Mouse (Mus musculus): Measurements from ENCODE around the gene Slc22a4. TPM values are rescaled to one million over a fixed set of nuclear protein-coding genes. Genes with fewer than 3 reads are reported as not detected.

The Slc22a4 gene
- polyA plus RNA-seq, 1 experiment from 2014 or later, result 2.1 TPM

- Histone ChIP-seq H3K9ac (ENCODE audit: low read length) (no peak overlapping the region), H3K4me1 (replicated peaks; ENCODE audit: control insufficient read depth, insufficient read depth) (no peaks in the 10 kb centered on the region), H3K27ac (replicated peaks) (no peak overlapping the region), H3K4me3 (ENCODE audit: low read depth, low read length) (no peak overlapping the region), H3K4me2 (replicated peaks; ENCODE audit: low read depth) (no peak overlapping the region), H3K27me3 (ENCODE audit: control insufficient read depth, insufficient read depth, low read length) (no peaks in the 10 kb centered on the region), H3K36me3 (ENCODE audit: control insufficient read depth, insufficient read depth, low read length) (no peaks in the 10 kb centered on the region), H3K9me3 (ENCODE audit: control insufficient read depth, low read length) (no peaks in the 10 kb centered on the region)
- ATAC-seq (ENCODE audit: low FRiP score, low TSS enrichment) (no peak), DNase-seq (ENCODE audit: low spot score) (no peak)
- 66% methylated on average over 4 of the region's 4 CpGs for WGBS
- TF ChIP-seq CTCF (IDR thresholded peaks at IDR 0.05; ENCODE audit: low read depth) (no peak), EP300 (optimal IDR thresholded peaks at IDR 0.05) (no peak)
Measured at GRCm38 (mm10) chr11:54017596-54017995, 10.3 kb downstream of the Slc22a4 start.

- ATAC-seq (ENCODE audit: low FRiP score, low TSS enrichment) (no peak), DNase-seq (ENCODE audit: low spot score) (no peak)
- Histone ChIP-seq H3K9me3 (ENCODE audit: control insufficient read depth, low read length) (no peaks in the 10 kb centered on the region), H3K4me2 (replicated peaks; ENCODE audit: low read depth) (no peak overlapping the region), H3K9ac (ENCODE audit: low read length) (no peak overlapping the region), H3K27ac (replicated peaks) (no peak overlapping the region), H3K4me1 (replicated peaks; ENCODE audit: control insufficient read depth, insufficient read depth) (no peaks in the 10 kb centered on the region), H3K27me3 (ENCODE audit: control insufficient read depth, insufficient read depth, low read length) (no peaks in the 10 kb centered on the region), H3K4me3 (ENCODE audit: low read depth, low read length) (no peak overlapping the region), H3K36me3 (ENCODE audit: control insufficient read depth, insufficient read depth, low read length) (no peaks in the 10 kb centered on the region)
- WGBS, result 74% methylated on average over 8 of the region's 8 CpGs
- TF ChIP-seq CTCF (IDR thresholded peaks at IDR 0.05; ENCODE audit: low read depth), result no peak
- no peak for TF ChIP-seq EP300 (optimal IDR thresholded peaks at IDR 0.05)
Measured at GRCm38 (mm10) chr11:54016051-54016450, 11.8 kb downstream of the Slc22a4 start.

DNA sequence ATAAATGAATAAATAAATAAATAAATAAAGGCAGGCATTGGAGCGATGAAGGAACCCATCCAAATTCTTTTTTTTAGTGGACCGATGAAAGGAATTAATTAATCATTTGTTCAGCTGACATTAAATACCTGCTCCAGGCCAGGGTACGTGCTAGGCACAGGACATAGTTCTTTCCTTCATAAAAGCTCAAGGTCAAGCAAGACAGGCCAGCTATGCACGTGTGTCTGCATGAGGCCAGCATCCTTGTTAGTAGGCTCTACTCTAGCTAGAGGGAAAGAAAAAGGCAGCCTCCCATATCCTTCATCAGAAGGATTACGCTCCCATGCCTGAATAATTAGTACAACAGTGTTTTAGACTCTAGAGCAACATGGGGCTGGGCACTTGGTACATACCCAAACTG lies 14.9 kb downstream of the Slc22a4 start:
- no peaks in the 10 kb centered on the region for H3K9me3 ChIP-seq (ENCODE audit: control insufficient read depth, low read length)

DNA sequence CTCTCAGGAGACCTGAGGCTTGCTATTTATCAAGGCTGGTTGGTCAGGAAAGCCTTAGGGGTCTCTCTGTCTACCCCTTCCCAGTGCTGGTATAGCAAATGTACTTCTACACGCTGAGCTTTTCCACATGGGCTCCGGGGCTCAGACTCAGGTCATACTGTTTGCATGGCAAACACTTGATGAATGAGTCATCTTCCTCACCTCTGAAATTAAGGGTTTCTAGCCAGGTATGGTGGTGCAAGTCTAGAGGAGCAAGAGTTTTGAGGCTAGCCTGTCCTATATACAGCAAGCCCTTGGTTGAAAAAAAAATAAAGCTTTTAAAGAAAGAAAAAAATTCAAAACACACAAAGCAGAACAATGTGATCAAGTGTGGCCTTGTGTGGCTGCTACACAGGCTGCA lies 16.6 kb downstream of the Slc22a4 start:
- no peaks in the 10 kb centered on the region for H3K9me3 ChIP-seq (ENCODE audit: control insufficient read depth, low read length)
- WGBS, result 65% methylated on average over 2 of the region's 2 CpGs
- no peaks in the 10 kb centered on the region for H3K27me3 ChIP-seq (ENCODE audit: control insufficient read depth, insufficient read depth, low read length)
- H3K27ac ChIP-seq (replicated peaks), result no peak overlapping the region
- ATAC-seq (ENCODE audit: low FRiP score, low TSS enrichment) (peak; percentile 67; the same call in 1 of the 2 replicates), DNase-seq (ENCODE audit: low spot score) (no peak)
- no peak for TF ChIP-seq EP300 (optimal IDR thresholded peaks at IDR 0.05)
- no peak overlapping the region for H3K4me2 ChIP-seq (replicated peaks; ENCODE audit: low read depth)
- no peak overlapping the region for H3K4me3 ChIP-seq (ENCODE audit: low read depth, low read length)
- no peak overlapping the region for H3K9ac ChIP-seq (ENCODE audit: low read length)
- no peaks in the 10 kb centered on the region for H3K36me3 ChIP-seq (ENCODE audit: control insufficient read depth, insufficient read depth, low read length)
- H3K4me1 ChIP-seq (replicated peaks; ENCODE audit: control insufficient read depth, insufficient read depth), result no peaks in the 10 kb centered on the region

More for the DNA sequence above, 14.9 kb downstream of the Slc22a4 start:
- Histone ChIP-seq H3K4me3 (ENCODE audit: low read depth, low read length) (no peak overlapping the region), H3K36me3 (ENCODE audit: control insufficient read depth, insufficient read depth, low read length) (no peaks in the 10 kb centered on the region), H3K27me3 (ENCODE audit: control insufficient read depth, insufficient read depth, low read length) (no peaks in the 10 kb centered on the region), H3K4me1 (replicated peaks; ENCODE audit: control insufficient read depth, insufficient read depth) (no peaks in the 10 kb centered on the region), H3K9ac (ENCODE audit: low read length) (no peak overlapping the region), H3K4me2 (replicated peaks; ENCODE audit: low read depth) (no peak overlapping the region), H3K27ac (replicated peaks) (no peak overlapping the region)
- TF ChIP-seq CTCF (IDR thresholded peaks at IDR 0.05; ENCODE audit: low read depth), result no peak
- no peak for TF ChIP-seq EP300 (optimal IDR thresholded peaks at IDR 0.05)
- DNase-seq (ENCODE audit: low spot score) (no peak), ATAC-seq (ENCODE audit: low FRiP score, low TSS enrichment) (no peak)
- 85% methylated on average over 5 of the region's 5 CpGs for WGBS

DNA sequence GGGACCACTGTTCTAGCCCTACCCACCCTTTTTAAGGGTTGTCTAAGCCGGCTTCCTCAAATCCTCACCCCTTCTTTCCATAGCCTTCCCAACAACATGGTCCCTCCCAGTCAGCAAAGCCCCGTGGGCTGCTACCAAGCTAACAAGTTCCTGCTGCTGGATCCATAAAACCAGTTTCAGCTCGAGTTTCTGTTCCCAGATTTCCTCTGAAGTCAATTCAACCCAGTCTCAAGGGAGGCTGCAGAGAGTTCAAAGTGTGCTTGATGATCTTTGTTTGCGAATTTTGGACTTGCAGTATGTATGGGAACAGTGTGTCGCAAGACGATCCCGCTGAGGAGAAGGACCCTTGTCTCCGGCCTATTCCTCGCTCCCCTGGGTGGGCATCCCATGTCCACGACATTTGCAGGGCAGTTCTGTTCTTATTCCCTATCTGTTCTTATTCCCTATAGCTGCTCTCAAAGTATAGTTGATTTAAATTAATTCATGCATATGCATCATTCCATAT lies 19.4 kb downstream of the Slc22a4 start:
- 70% methylated on average over 10 of the region's 10 CpGs for WGBS
- ATAC-seq (ENCODE audit: low FRiP score, low TSS enrichment) (no peak), DNase-seq (ENCODE audit: low spot score) (no peak)
- H3K9me3 ChIP-seq (ENCODE audit: control insufficient read depth, low read length), result no peaks in the 10 kb centered on the region
- H3K9ac ChIP-seq (ENCODE audit: low read length), result no peak overlapping the region
- H3K27me3 ChIP-seq (ENCODE audit: control insufficient read depth, insufficient read depth, low read length), result no peaks in the 10 kb centered on the region
- H3K36me3 ChIP-seq (ENCODE audit: control insufficient read depth, insufficient read depth, low read length), result no peaks in the 10 kb centered on the region
- H3K4me2 ChIP-seq (replicated peaks; ENCODE audit: low read depth), result no peak overlapping the region
- TF ChIP-seq CTCF (IDR thresholded peaks at IDR 0.05; ENCODE audit: low read depth) (no peak), EP300 (optimal IDR thresholded peaks at IDR 0.05) (no peak)
- H3K27ac ChIP-seq (replicated peaks), result no peak overlapping the region
- no peak overlapping the region for H3K4me3 ChIP-seq (ENCODE audit: low read depth, low read length)
- H3K4me1 ChIP-seq (replicated peaks; ENCODE audit: control insufficient read depth, insufficient read depth), result no peaks in the 10 kb centered on the region

DNA sequence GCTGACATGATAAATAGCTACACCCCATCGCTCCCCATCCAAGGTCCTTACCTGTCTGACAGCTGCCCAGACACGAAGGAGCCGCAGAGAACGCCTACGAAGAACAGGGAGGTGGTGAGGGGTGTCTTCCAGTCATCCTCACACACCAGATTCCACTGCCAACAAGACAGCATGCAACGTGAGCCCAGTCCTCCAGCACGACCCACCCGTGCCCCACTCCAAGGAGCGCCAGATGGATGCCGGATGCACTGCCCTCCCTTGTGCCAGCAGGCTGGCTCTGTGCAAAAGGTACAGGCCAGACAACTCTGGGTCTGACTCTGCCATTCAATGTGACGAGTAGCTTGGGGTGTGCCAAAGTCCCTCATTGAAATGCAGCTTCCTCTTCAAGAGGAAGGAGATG lies 20.2 kb downstream of the Slc22a4 start:
- ATAC-seq (ENCODE audit: low FRiP score, low TSS enrichment), result no peak
- no peak for TF ChIP-seq EP300 (optimal IDR thresholded peaks at IDR 0.05)
- no peak for TF ChIP-seq CTCF (IDR thresholded peaks at IDR 0.05; ENCODE audit: low read depth)

More for the DNA sequence above, 20.2 kb downstream of the Slc22a4 start:
- Histone ChIP-seq H3K27ac (replicated peaks) (no peak overlapping the region), H3K4me3 (ENCODE audit: low read depth, low read length) (no peak overlapping the region), H3K36me3 (ENCODE audit: control insufficient read depth, insufficient read depth, low read length) (no peaks in the 10 kb centered on the region), H3K4me1 (replicated peaks; ENCODE audit: control insufficient read depth, insufficient read depth) (no peaks in the 10 kb centered on the region), H3K9me3 (ENCODE audit: control insufficient read depth, low read length) (no peaks in the 10 kb centered on the region), H3K4me2 (replicated peaks; ENCODE audit: low read depth) (no peak overlapping the region), H3K27me3 (ENCODE audit: control insufficient read depth, insufficient read depth, low read length) (no peaks in the 10 kb centered on the region), H3K9ac (ENCODE audit: low read length) (no peak overlapping the region)
- WGBS, result 82% methylated on average over 11 of the region's 11 CpGs
- no peak for DNase-seq (ENCODE audit: low spot score)
